Mouse (Mus musculus) layer of hippocampus, adult 9-11 months (tissue): ENCODE results near the gene Ndc1.
"Not testable (repeated sequence)": the region's sequence is repeated elsewhere in the genome, so short reads cannot be mapped to it uniquely, and the experiment has no call there.

ENCODE experiments used
- DNase-seq: peaks from one replicate; pipeline ENCODE4 v3.0.0; 2022

Gene Ndc1

GRCm38 (mm10) chr4:107366408-107366807 lies 1.2 kb upstream of the Ndc1 start:
- DNase-seq: not testable (repeated sequence)

DNA sequence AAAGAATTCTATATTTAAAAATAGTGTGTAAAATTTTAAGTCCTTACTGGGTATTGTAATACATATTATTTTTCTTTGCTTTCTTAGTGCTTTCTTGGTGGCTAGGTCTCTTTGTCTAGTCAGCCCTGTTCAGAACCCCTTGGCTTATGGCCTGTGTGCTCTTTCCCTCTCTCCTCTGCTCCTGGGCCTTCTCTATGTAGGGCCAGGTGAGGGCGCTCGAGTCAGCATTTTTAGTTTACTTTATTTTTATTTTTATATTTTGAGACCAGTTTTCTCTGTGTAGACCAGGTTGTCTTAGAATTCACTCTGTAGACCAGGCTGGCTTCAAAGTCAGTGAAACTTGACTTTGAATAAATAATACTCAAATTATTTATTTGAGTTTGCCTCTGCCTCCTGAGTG lies 4.7 kb downstream of the Ndc1 start:
- no peak for DNase-seq

- DNase-seq: no peak
Measured at GRCm38 (mm10) chr4:107374677-107375076, 7.1 kb downstream of the Ndc1 start.

GRCm38 (mm10) chr4:107378954-107379353 lies 11.4 kb downstream of the Ndc1 start:
- no peak for DNase-seq

- DNase-seq: no peak
Measured at GRCm38 (mm10) chr4:107380871-107381270, 13.3 kb downstream of the Ndc1 start.

GRCm38 (mm10) chr4:107387038-107387437 lies 19.5 kb downstream of the Ndc1 start:
- DNase-seq: peak; percentile 39

GRCm38 (mm10) chr4:107387465-107387864 lies 19.9 kb downstream of the Ndc1 start:
- no peak for DNase-seq

- no peak for DNase-seq
Measured at GRCm38 (mm10) chr4:107388291-107388690, 20.7 kb downstream of the Ndc1 start.

- no peak for DNase-seq
Measured at GRCm38 (mm10) chr4:107389345-107389744, 21.8 kb downstream of the Ndc1 start.

- DNase-seq: no peak
Measured at GRCm38 (mm10) chr4:107393771-107394170, 26.2 kb downstream of the Ndc1 start.

- no peak for DNase-seq
Measured at GRCm38 (mm10) chr4:107420202-107420601, 52.6 kb downstream of the Ndc1 start.

DNA sequence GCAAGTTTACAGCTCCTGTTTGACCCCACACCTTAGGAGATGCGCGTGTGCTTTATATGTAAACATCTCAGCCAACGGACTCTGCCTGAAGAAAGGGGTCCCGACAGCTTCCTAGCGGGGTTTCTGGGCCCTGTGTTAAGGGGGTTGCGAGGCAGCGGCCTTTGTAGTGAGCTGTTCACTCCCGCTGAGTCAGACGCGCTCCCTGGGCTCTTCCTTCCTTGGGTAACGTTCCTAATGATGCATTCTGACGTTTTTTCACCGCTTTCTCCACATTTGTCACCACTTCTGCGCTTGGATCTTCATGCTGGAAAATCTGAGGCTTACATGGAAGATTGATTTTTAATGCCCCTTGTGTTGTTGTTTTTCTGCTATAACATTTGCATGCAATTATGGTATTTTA lies 54.1 kb downstream of the Ndc1 start:
- no peak for DNase-seq

DNA sequence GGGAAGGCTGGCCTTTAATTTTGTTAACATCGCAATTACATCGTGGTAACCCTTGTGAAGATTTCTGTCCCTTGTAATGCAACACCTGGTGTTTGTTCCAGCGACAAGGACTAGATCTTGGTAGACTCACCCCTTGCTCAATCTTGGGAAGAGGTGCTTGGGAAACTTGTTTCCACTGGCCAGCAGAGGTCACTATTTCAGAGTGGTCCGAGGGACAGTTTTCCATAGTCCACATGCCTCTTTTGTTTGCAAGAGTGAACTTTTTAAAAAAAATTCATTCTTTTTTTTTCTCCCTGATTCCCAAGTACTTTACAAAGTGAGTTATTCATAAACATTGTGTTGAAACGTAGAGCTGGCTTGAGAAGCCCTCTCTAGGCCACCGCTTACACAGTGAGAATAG lies 54.6 kb downstream of the Ndc1 start:
- DNase-seq: no peak

- no peak for DNase-seq
Measured at GRCm38 (mm10) chr4:107425616-107426015, 58.0 kb downstream of the Ndc1 start.

- peak; percentile 31 for DNase-seq
Measured at GRCm38 (mm10) chr4:107426631-107427030, 59.0 kb downstream of the Ndc1 start.

DNA sequence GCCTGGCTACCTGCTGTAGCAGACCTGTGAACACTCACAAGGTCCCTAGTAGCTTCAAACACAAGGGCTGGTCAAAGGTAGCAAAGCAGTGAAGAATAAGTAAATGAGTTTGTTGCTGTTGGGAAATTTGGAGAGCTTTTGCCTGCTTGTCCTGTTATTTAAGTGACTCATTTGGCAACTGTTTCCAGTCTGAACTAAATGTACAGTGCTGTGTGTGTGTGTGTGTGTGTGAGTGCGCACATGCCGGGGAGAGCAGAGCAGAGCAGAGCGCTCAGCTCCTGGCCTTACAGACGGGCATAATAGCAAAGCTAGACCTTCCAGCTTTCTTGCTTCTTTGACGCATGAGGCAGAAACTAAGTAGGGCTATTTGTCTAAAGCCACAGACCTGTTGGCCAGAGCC lies 65.1 kb downstream of the Ndc1 start:
- DNase-seq: peak; percentile 51

DNA sequence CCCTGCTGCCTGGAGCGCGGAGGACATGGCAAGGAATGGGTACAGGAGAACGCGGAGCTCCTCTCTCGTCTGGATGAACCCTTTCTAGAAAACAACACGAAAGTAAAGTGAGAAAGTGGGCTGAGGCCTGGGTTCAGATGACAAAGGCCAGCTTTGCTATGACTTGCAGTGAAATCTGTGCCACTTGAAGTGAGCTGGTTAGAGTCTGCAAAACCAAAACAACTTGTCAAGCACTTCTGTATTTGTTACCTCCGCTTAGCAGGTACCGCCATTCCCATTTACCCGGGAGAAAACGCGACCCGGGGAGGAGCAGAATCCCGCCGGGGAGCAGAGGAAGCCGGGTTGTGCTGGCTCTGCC lies 66.4 kb downstream of the Ndc1 start:
- no peak for DNase-seq

DNA sequence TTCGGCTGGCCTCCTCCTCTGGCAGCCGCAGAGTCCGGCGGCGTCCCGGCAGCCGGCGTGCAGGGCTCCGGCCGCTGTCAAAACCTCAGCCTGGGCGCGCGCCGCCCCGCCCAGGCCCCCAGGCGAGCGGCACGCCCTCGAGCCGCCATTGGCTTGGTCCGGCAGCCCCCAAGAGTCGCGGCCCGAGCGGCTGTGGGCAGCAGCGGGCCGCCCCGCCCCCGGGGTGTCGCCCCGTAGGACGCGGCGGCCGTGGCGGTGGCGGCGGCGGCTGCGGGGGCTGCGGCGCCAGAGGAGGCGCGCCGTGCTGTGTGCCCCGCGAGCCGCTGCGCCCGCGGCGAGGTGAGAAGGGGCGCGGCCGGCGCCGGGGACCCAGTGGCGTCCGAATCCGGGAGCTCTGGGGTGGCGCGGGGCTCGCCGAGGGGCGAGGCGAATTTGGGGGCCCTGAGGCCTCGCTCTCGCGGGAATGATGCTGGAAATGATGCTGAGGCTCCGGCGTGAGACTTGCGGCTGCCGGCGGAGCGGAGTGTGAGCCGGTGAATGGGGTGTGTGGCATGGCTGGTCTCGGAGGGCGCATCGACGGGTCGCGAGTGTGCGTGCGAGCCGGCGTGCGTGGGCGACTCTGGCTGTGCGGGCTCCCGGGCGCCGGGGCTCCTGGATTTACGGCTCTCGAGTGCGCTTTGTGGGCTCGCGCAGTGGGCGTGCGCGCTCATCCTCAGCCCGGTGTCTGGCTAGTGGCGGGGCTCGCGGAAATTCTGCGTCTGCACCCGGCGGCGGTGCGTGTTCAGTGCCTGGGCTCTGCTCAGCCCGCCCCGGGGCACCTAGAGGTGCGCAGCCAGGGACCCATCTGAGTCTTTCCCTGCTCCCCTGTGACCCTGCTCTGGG lies 67.0 kb downstream of the Ndc1 start, which contains the start of gene Glis1:
Gene Glis1, plus strand, starts transcription at position 236 of the 882 bp plus-strand sequence.
- peak; percentile 58 for DNase-seq

DNA sequence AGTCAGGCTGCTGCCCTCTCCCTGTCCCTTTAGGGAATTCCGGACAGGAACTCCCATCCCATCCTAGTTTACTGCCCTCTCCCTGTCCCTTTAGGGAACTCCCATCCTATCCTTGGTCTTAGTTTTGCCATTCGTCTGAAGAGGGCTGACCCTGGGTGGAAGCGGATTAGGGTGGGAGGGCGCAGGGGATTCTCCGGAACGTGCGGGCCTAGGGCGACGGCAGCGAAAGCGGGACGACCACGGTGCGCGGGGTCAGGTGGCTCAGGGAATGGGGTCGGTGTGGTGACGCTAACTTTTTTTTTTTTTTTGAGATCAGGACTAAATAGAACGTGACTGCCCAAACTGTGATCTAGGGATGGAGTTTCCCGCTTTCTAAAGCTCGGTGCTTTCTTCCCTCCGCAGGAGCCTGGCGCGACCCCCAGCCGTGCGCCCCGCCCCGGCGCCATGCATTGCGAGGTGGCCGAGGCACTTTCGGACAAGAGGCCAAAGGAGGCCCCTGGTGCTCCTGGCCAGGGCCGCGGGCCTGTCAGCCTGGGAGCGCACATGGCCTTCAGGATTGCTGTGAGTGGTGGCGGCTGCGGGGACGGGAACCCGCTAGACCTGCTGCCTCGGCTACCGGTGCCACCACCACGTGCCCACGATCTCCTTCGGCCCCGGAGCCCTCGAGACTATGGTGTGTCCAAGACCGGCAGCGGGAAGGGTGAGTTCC lies 67.8 kb downstream of the Ndc1 start:
- no peak for DNase-seq

DNA sequence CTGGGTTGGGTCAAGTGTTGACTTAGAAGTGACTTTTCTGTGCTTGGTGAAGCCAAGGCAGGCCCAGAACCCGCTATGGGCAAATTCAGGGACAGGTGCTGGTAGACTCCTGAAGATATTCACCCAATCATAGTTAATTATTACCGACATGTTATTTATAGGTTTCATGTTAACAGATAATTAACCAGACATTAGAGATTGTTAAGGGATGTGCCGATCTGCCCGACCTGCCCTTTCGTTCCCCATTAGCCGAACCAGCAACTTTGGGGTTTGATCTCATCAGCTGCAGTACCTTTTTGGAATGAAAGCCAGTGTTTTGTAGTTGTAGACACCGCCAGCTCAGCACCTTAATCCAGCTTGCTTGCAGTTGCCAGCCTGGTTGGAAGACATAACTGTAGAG lies 68.9 kb downstream of the Ndc1 start:
- DNase-seq: no peak

DNA sequence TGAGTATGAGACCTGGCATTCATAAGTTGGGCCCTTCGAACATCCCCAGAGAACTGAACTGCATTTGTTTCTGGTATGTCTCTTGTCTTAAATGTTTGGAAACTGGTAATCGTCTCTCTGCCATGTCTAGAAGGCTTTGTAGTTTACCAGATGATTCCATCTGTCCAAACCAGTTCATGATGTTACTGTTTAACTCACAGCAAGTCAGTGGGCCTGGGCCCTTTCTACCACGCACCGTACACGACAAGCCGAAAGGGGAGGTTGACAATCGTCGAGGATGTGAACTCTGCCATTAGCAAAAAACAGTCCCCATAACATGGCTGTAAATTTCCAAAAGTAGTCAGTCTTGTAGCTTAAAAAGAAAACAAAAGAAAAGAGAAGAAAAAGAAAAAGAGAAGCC lies 71.2 kb downstream of the Ndc1 start:
- DNase-seq: no peak

- DNase-seq: no peak
Measured at GRCm38 (mm10) chr4:107440306-107440705, 72.7 kb downstream of the Ndc1 start.

GRCm38 (mm10) chr4:107442288-107442687 lies 74.7 kb downstream of the Ndc1 start:
- no peak for DNase-seq

- no peak for DNase-seq
Measured at GRCm38 (mm10) chr4:107442891-107443483, 75.4 kb downstream of the Ndc1 start.
